Mouse (Mus musculus) midbrain, embryonic 14.5 days (tissue): ENCODE results near the gene Lrrc71. TPM values are rescaled to one million over a fixed set of nuclear protein-coding genes. Genes with fewer than 3 reads are reported as not detected.
A peak's percentile ranks its signal among the peaks of the same experiment; 100 is the strongest.

Experiments used
- ATAC-seq: fragments of 200-750 bp; cut with Nextera tagmentation; 2 replicates; pipeline ENCODE4 v1.8.0; 2017; ENCODE audit warnings: moderate number of reproducible peaks, moderate library complexity; ENCODE audit not compliant: low FRiP score, low TSS enrichment
- DNase-seq: peaks from one replicate; pipeline ENCODE4 v3.0.0-alpha.2; 2015
- H3K27ac ChIP-seq: fragments of 300-500 bp; sonication (generic); replicated peaks from 2 replicates; pipeline ENCODE4 v1.5.1; 2014; ENCODE audit warnings: mild to moderate bottlenecking, low read depth, low read length, moderate library complexity
- H3K27me3 ChIP-seq: fragments of 300-500 bp; sonication (generic); 2 replicates; pipeline ENCODE4 v1.6.1; 2014; ENCODE audit warnings: low read length, control low read depth, mixed read lengths; ENCODE audit not compliant: control insufficient read depth, insufficient read depth
- H3K36me3 ChIP-seq: fragments of 300-500 bp; sonication (generic); 2 replicates; pipeline ENCODE4 v1.6.1; 2014; ENCODE audit warnings: low read length, control low read depth; ENCODE audit not compliant: control insufficient read depth, insufficient read depth
- H3K4me1 ChIP-seq: fragments of 300-500 bp; sonication (generic); 2 replicates; pipeline ENCODE4 v1.6.1; 2014; ENCODE audit warnings: mild to moderate bottlenecking, antibody characterized with exemption, low read length, control low read depth; ENCODE audit not compliant: control insufficient read depth, insufficient read depth
- H3K4me2 ChIP-seq: fragments of 300-500 bp; sonication (generic); 2 replicates; pipeline ENCODE4 v1.6.1; 2014; ENCODE audit warnings: mild to moderate bottlenecking, low read length, moderate library complexity
- H3K4me3 ChIP-seq: fragments of 300-500 bp; sonication (generic); replicated peaks from 2 replicates; pipeline ENCODE4 v1.5.1; 2014; ENCODE audit warnings: low read depth, low read length
- H3K9ac ChIP-seq: fragments of 300-500 bp; sonication (generic); replicated peaks from 2 replicates; pipeline ENCODE4 v1.6.1; 2014; ENCODE audit warnings: mild to moderate bottlenecking, low read length, moderate library complexity
- H3K9me3 ChIP-seq: fragments of 300-500 bp; sonication (generic); 2 replicates; pipeline ENCODE4 v1.6.1; 2016; ENCODE audit warnings: low read length, control low read depth, mixed read lengths; ENCODE audit not compliant: control insufficient read depth
- WGBS: fragments of 180-500 bp; shearing (Covaris S2); extraction: QIAGEN DNeasy Blood & Tissue Kit; methylation state at CpG from one replicate; pipeline ENCODE4 v1.1.7; 2014; 5-methylcytosine and 5-hydroxymethylcytosine counted together
- polyA plus RNA-seq: library from polyadenylated mRNA; unstranded; fragments of >200 nt; fragmentation: Nextera tagmentation; extraction: Ambion mirVana; gene quantifications from 2 replicates; pipeline ENCODE4 v1.2.1, GENCODE M21; 2014

The Lrrc71 gene
- polyA plus RNA-seq, 1 experiment from 2014 or later, result 0.50 TPM

GRCm38 (mm10) chr3:87783282-87784023, 35.0 kb upstream of the Lrrc71 start:
- ATAC-seq (no peak), DNase-seq (no peak)
- no peak overlapping the region for H3K4me3 ChIP-seq
- no peaks in the 10 kb centered on the region for H3K36me3 ChIP-seq
- H3K27me3 ChIP-seq, result no peaks in the 10 kb centered on the region
- 84% methylated on average over 25 of the region's 25 CpGs for WGBS
- H3K27ac ChIP-seq, result no peak overlapping the region
- H3K9ac ChIP-seq, result no peak overlapping the region
- no peak overlapping the region for H3K4me2 ChIP-seq
- H3K9me3 ChIP-seq, result no peaks in the 10 kb centered on the region
- peaks cover 6% of the 10 kb centered on the region; the same call in 1 of the 2 replicates for H3K4me1 ChIP-seq

- Histone ChIP-seq H3K4me2 (no peak overlapping the region), H3K27ac (no peak overlapping the region), H3K9me3 (no peaks in the 10 kb centered on the region), H3K9ac (no peak overlapping the region), H3K27me3 (no peaks in the 10 kb centered on the region), H3K4me3 (no peak overlapping the region), H3K36me3 (no peaks in the 10 kb centered on the region), H3K4me1 (peaks cover 6% of the 10 kb centered on the region; the same call in 1 of the 2 replicates)
- WGBS, result 25% methylated on average over 2 of the region's 2 CpGs
- DNase-seq, result peak; percentile 56
- ATAC-seq, result peak; percentile 13; the same call in 1 of the 2 replicates
These were observed 30.7 kb upstream of the Lrrc71 start for GRCm38 (mm10) chr3:87779086-87779485.

- Histone ChIP-seq H3K27me3 (no peaks in the 10 kb centered on the region), H3K4me2 (peak overlapping the region; percentile 28), H3K9me3 (no peaks in the 10 kb centered on the region), H3K4me1 (peaks cover 6% of the 10 kb centered on the region; the same call in 1 of the 2 replicates), H3K9ac (no peak overlapping the region), H3K4me3 (no peak overlapping the region), H3K36me3 (no peaks in the 10 kb centered on the region), H3K27ac (0 out of 2 replicates have a peak overlapping the region, but pooled peaks have one; percentile 20)
- ATAC-seq (no peak), DNase-seq (no peak)
- 50% methylated on average over 23 of the region's 23 CpGs for WGBS
These were observed 29.9 kb upstream of the Lrrc71 start for GRCm38 (mm10) chr3:87778283-87778682.

GRCm38 (mm10) chr3:87771088-87771487, 22.7 kb upstream of the Lrrc71 start:
- no peak overlapping the region for H3K9ac ChIP-seq
- H3K27ac ChIP-seq, result no peak overlapping the region
- ATAC-seq (no peak), DNase-seq (no peak)
- no peaks in the 10 kb centered on the region for H3K36me3 ChIP-seq
- H3K4me3 ChIP-seq, result no peak overlapping the region
- H3K9me3 ChIP-seq, result no peaks in the 10 kb centered on the region
- peaks cover 17% of the 10 kb centered on the region for H3K27me3 ChIP-seq
- no peak overlapping the region for H3K4me2 ChIP-seq
- no peaks in the 10 kb centered on the region for H3K4me1 ChIP-seq
- 48% methylated on average over 6 of the region's 6 CpGs for WGBS

GRCm38 (mm10) chr3:87770280-87770679, 21.9 kb upstream of the Lrrc71 start:
- Histone ChIP-seq H3K9me3 (no peaks in the 10 kb centered on the region), H3K4me3 (no peak overlapping the region), H3K4me2 (no peak overlapping the region), H3K36me3 (no peaks in the 10 kb centered on the region), H3K4me1 (no peaks in the 10 kb centered on the region), H3K9ac (no peak overlapping the region), H3K27me3 (peaks cover 17% of the 10 kb centered on the region), H3K27ac (no peak overlapping the region)
- 2% methylated on average over 4 of the region's 4 CpGs for WGBS
- DNase-seq (peak; percentile 89), ATAC-seq (no peak)

- peaks cover 17% of the 10 kb centered on the region for H3K27me3 ChIP-seq
- no peak for ATAC-seq
- no peaks in the 10 kb centered on the region for H3K36me3 ChIP-seq
- H3K4me1 ChIP-seq, result no peaks in the 10 kb centered on the region
- no peak overlapping the region for H3K9ac ChIP-seq
- H3K9me3 ChIP-seq, result no peaks in the 10 kb centered on the region
- H3K4me3 ChIP-seq, result no peak overlapping the region
- H3K4me2 ChIP-seq, result no peak overlapping the region
- no peak for DNase-seq
- 82% methylated on average over 8 of the region's 8 CpGs for WGBS
- H3K27ac ChIP-seq, result no peak overlapping the region
These were observed 21.1 kb upstream of the Lrrc71 start for GRCm38 (mm10) chr3:87769506-87769905.

GRCm38 (mm10) chr3:87768844-87769243, 20.4 kb upstream of the Lrrc71 start:
- Histone ChIP-seq H3K4me2 (peak overlapping the region; percentile 46), H3K36me3 (no peaks in the 10 kb centered on the region), H3K27ac (no peak overlapping the region), H3K9ac (0 out of 2 replicates have a peak overlapping the region, but pooled peaks have one; percentile 16), H3K4me1 (no peaks in the 10 kb centered on the region), H3K9me3 (no peaks in the 10 kb centered on the region), H3K27me3 (peaks cover 17% of the 10 kb centered on the region), H3K4me3 (peak overlapping the region; percentile 25)
- WGBS, result 3% methylated on average over 37 of the region's 37 CpGs
- ATAC-seq (no peak), DNase-seq (peak; percentile 70)

GRCm38 (mm10) chr3:87768431-87768830, 20.0 kb upstream of the Lrrc71 start:
- WGBS, result 58% methylated on average over 6 of the region's 6 CpGs
- no peak for DNase-seq
- Histone ChIP-seq H3K4me2 (peak overlapping the region; percentile 46), H3K4me1 (no peaks in the 10 kb centered on the region), H3K36me3 (no peaks in the 10 kb centered on the region), H3K4me3 (peak overlapping the region; percentile 25), H3K27me3 (peaks cover 17% of the 10 kb centered on the region), H3K9ac (0 out of 2 replicates have a peak overlapping the region, but pooled peaks have one; percentile 16), H3K27ac (no peak overlapping the region), H3K9me3 (no peaks in the 10 kb centered on the region)
- ATAC-seq, result no peak

- WGBS, result 61% methylated on average over 8 of the region's 8 CpGs
- H3K9me3 ChIP-seq, result no peaks in the 10 kb centered on the region
- H3K4me3 ChIP-seq, result no peak overlapping the region
- H3K27me3 ChIP-seq, result peaks cover 17% of the 10 kb centered on the region
- ATAC-seq (no peak), DNase-seq (no peak)
- no peaks in the 10 kb centered on the region for H3K36me3 ChIP-seq
- no peaks in the 10 kb centered on the region for H3K4me1 ChIP-seq
- H3K4me2 ChIP-seq, result 0 out of 2 replicates have a peak overlapping the region, but pooled peaks have one; percentile 1
- no peak overlapping the region for H3K27ac ChIP-seq
- no peak overlapping the region for H3K9ac ChIP-seq
These were observed 19.3 kb upstream of the Lrrc71 start for GRCm38 (mm10) chr3:87767764-87768163.
